Mouse (Mus musculus): Measurements from ENCODE around the gene Kcnh5. TPM values are rescaled to one million over a fixed set of nuclear protein-coding genes. Genes with fewer than 3 reads are reported as not detected.
A peak's percentile ranks its signal among the peaks of the same experiment; 100 is the strongest.

Kcnh5 gene
- total RNA-seq (2021): not detected

DNA sequence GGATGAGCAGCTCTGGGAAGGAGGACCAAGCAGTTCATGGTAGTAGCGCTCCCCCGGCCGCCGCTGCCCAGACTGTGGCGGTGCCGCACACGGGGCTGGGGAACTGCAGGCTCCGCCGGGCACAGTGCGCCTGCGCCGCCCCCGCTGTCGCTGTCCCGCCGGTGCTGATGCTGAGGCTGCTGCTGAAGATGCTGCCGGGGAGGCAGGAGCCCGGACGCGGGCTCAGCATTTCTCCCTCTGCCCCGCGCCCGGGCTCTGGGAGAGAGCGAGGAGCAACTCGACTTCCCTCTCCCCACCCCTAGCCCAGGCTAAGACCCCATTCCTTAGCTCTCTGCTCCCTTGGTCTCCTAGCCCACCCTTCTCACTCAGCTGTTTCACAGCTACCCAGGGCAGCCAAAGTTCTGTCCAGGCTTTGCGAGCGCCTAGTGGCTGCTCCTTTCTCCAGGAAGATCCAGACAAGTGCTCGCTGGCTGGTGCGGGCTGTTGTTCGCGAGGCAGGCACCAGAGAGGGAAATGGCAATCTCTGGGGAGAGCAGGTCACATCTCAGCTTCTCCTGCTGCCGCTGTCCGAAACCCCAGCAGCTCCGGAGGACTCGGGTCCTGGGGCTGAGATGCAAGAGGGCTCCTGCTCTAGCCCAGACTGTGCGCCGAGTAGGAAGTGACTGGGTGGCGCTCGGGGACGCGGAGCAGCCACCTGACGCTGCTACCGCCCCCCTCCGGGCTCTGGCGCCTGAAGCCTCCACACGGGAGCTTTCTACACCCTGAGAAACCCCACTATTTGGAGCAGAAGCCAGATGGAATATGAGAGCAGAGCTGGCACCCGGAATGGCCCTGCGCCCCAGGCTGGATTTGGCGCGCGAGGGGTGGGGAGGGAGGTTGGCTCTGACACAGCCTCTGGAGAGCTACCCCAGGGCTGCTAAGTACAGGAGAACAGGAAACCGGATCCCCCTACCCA, at the start of gene Kcnh5:
TSS of gene Kcnh5 (minus strand) at position 642 of the 955 bp plus-strand sequence.
- DNase-seq (ENCODE audit: low spot score): no peak

DNA sequence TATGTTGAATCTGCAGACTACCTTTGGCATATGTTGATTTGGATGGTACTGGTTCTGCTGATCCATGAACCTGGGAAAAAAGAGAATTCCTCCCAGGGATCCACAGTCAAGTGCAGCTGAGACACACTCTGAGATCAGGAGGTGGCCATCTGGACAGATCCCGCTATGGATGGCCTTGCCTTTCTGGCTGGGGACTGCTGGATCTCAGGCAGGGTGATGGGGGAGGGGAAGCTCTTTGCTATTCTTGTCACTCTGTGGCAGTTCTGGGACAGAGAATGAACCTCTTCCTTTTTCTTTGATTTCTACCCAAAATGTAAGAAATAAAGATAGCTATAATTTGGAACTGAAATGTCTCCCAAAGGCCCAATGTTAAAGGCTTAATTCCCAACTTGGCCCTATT, 46.8 kb upstream of the Kcnh5 start:
- DNase-seq (ENCODE audit: low spot score): no peak
- intact Hi-C loops (cut with DNase I): no loop called here

More for the DNA sequence above, at the start of gene Kcnh5:
- intact Hi-C loops (cut with DNase I): no loop called here

DNA sequence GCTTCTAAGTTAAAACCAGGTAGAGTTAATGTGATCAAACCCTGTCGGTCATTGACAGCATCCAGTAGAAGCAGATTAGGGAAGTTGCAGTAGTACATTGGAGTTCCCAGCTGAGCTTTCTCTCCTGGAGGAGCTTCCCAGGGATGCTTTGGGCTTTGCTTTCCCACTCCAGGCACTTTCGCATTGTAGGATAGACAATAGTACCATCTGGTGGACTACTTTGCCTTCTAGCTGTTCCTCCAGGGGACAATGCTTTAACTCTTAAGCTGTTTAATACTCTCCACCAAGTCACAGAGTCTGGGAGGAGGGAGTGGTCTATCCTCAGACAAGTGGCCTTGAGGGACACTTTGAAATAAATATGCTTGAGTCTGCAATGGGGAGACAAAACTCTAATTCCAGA, 12.3 kb upstream of the Kcnh5 start:
- intact Hi-C loops (cut with DNase I): no loop called here
- no peak for DNase-seq (ENCODE audit: low spot score)

DNA sequence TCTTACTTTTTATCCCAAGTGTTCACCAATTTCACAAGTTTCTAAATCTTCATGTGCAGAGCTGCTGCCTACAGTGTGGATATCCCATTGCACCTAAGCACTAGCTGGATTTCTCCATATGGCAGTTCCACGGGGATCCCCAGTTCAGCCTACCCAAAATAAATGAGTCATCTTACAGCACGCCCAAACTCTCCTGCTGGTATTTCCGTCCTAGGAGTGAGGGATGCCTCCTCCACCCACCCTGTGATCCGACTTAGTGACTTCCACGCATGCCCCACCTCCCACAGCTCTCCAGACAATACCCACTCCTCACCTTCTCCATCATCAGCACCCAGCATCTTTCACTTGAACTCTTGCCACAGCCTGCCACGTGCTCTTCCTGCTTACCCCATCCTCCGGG, 5.5 kb upstream of the Kcnh5 start:
- DNase-seq (ENCODE audit: low spot score): no peak
- intact Hi-C loops (cut with DNase I): no loop called here

DNA sequence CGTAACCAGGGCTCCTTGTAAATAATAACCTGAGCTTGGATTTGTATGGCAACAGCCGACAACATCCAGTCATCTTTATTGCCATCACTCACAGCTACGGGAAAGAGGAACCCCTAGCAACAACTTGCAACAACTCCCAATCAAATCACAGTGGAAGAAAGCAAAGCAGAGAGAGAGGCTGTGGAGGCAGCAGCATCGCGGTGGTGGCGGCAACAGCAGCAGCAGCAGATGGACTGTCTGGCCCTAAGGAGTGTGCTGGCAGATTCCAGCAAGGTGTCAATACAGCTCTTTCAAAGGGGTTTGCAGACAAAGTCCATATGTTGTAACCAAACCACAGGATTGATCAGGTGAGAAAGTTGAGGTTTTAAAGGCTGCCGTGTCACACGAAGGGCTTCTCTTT, 2.4 kb upstream of the Kcnh5 start:
- intact Hi-C loops (cut with DNase I): no loop called here
- DNase-seq (ENCODE audit: low spot score): no peak

DNA sequence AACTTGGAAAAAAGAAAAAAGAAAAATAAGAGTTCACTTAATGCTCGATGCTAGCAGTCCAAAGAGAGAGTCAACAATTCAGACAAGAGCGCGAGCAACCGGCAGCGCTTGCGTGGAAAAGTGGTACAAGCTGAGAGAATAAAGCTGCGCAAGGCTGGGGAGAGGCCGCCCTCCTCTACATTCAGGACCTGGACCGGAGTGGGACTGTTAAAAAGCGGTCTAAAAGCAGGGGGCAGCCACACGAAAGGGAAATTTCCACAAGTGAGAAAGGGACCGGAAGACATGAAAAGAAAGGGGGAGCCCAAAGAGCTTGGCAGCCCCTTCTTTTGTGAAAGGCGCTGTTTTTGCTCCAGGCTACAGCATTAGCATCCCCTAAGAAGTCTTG, 506 bp upstream of the Kcnh5 start:
- intact Hi-C loops (cut with DNase I): no loop called here
- no peak for DNase-seq (ENCODE audit: low spot score)

DNA sequence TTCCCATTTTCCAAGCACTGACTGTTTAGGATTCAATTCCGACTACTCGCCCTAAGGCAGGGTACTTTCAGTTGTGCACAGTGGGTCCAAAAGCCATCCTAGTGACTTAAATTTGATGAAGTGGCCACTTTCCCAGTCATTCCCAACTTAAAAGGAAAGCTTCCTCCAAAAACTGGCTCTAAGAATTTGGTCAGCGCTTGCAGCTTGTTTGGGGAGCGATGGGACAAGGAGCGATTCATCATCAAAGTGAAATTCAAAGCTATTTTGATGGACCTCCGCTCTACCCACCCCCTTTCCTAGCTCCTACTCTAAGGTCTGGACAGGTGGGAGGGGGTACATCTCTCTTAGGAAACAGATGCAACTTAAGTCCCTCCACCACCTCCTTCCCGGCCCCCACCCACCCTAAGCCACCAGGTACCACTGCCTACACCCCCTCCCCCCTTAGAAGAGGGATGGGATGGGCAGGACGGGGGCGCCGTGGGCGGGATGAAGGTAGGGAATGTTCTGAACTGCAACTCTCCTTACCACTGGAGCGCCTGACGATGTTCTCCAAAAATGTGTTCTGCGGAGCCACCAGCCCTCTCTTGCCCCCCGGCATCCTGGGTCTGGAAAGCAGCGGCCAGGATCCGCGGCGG, 1.1 kb downstream of the Kcnh5 start:
- intact Hi-C loops (cut with DNase I): no loop called here
- no peak for DNase-seq (ENCODE audit: low spot score)

DNA sequence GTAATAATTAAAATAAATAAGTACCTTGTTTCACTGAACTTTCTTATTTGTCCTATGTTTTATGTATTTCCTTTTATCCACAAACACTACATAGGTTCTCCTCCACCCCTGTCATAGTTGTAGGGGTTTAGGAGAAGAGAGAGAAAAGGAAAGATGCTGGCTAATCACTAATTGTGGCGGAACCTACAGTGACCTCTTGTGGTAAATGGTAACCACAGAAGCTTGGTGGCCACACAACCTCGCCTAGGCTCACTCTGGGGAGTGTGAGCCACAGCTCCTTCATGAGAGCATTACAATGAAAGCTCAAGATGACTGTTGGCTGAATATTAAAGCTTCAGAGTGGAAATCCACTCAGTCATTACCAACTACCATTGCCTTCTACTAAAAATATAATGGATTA, 6.2 kb downstream of the Kcnh5 start:
- intact Hi-C loops (cut with DNase I): loop anchor here (5.0 kb wide), 1 partner anchor 849 kb away; no protein-coding TSS in a partner anchor
- no peak for DNase-seq (ENCODE audit: low spot score)

DNA sequence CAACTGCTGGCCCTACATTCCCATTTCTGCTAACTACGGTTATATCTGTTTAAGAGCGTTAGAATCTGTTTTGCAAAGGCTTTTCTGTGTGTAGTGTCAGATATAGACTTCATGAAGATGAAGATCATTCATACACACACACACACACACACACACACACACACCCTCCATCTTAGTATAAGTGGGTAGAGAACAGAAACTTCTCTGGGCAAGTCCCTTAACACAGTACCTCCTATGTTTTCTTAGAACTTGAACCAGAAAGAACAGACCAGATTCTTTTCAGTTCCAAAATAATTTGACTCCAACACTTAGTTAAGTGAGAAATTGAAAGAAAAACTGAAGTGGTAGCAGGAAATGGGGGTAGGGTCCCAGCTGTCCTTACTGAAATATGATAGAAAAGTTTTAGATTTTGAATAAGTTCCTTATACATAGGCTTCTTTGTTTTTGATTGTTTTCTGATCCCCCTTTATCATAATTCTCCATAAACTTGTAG, 24.0 kb downstream of the Kcnh5 start:
- intact Hi-C loops (cut with DNase I): no loop called here

DNA sequence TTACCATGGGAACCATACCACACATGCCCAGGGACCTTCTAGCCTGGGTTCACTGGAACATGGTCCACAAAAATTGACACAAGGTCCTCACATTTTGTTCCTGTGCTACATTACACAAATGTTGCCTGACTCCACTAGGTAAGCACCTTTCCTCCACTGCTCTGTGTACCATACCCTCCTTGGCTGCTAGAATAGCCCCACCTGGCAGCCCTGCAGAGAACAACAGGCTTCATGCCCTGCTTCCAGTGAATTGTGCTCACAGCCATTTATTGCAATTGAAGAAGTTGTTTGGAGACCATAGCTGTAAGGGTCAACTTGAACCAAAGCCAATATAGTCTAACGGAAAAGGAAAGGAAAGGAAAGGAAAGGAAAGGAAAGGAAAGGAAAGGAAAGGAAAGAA, 37.3 kb downstream of the Kcnh5 start:
- no peak for DNase-seq (ENCODE audit: low spot score)
- intact Hi-C loops (cut with DNase I): no loop called here

More for the DNA sequence above, 24.0 kb downstream of the Kcnh5 start:
- no peak for DNase-seq (ENCODE audit: low spot score)

DNA sequence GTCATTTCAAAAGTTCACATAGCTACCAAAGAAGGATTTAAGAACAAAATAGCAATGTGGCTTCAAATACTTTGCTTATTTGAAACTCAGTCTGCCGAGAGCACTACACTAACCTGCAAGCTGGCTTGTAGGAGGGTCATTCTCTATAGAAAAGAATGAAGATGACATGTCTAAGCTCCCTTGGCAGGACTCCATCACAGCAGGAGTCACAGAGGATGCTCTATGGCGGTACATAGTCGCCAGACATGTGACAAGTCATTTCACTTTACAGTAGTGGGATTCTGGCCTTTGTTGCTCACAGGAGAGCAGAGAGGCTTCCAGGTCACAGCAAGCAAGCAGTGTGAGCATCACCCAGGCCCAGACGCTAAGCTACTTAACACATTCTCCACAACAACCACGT, 85.2 kb downstream of the Kcnh5 start:
- no peak for DNase-seq (ENCODE audit: low spot score)
- intact Hi-C loops (cut with DNase I): no loop called here

DNA sequence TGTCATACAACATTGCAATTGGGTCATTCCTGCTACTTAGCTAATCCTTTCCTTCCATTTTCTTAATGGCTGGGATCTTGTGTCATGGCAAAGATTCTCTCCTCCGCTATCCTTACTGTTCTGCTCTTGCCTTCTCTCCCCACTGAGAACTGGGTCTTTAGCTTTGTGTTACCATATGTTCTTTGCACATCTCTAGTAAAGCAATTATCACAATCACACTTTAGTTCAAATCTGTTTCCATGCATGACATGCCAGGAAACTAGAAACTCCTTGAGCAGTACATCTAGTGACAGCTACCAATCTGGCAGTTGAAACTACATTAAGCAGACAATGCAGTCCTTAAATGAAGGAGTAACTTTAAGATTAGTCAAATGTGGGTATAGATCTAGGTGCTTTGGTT, 86.2 kb downstream of the Kcnh5 start:
- DNase-seq (ENCODE audit: low spot score): no peak
- intact Hi-C loops (cut with DNase I): no loop called here

DNA sequence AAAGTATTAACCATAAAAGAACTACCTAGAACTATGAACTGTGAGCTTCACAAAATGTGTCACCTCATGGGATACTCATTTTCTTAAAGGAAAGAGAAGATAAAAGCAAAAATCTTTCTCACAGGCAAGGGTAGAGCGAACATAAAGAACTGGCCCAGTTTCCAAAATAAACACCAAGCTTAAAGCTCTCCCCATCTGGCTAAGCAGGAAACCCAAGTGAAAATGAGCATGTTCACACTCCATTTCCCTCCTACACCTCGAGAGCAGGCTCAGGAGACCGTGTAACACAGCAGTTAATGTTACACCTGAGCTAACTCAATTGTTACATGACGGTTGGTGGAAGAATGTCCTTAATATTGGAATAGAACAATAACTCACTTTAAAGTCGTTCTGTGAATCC, 100.0 kb downstream of the Kcnh5 start:
- DNase-seq (ENCODE audit: low spot score): no peak
- intact Hi-C loops (cut with DNase I): no loop called here

DNA sequence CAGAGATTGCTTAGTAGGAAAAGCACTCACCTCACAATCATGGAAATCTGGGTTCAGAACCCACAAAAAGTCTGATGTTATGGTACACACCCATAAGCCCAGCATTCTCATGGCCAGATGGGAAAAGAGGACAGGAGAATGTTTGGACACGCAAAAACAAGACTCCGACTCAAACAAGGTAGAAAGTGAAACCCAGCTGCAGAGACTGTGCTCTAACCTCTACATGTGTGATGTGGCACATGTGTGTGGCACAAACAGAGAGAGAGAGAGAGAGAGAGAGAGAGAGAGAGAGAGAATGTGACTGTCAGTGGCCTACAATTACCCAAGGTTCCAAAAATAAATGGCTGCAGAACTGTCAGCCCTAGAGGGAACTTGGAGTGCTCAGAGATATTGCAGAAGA, 106.1 kb downstream of the Kcnh5 start:
- intact Hi-C loops (cut with DNase I): no loop called here

DNA sequence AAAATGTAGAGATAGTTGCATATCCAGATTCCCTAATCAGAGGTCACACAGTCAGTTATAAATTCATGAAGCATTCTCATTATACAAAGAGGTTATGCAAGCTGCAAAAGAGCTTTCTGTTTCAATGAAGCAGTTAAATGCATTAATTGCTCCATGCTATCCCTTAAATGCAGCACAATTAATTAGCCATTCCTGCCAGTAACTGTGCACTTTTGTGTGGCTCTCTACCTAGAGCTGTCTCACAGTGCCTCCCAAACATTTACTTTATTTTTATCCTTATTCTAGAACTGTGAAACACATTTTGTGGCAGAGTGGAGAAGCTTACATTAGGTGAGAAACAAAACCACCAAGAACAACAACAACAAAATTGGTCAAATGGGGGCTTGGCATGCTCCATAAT, 114.6 kb downstream of the Kcnh5 start:
- DNase-seq (ENCODE audit: low spot score): no peak
- intact Hi-C loops (cut with DNase I): no loop called here

More for the DNA sequence above, 106.1 kb downstream of the Kcnh5 start:
- no peak for DNase-seq (ENCODE audit: low spot score)

DNA sequence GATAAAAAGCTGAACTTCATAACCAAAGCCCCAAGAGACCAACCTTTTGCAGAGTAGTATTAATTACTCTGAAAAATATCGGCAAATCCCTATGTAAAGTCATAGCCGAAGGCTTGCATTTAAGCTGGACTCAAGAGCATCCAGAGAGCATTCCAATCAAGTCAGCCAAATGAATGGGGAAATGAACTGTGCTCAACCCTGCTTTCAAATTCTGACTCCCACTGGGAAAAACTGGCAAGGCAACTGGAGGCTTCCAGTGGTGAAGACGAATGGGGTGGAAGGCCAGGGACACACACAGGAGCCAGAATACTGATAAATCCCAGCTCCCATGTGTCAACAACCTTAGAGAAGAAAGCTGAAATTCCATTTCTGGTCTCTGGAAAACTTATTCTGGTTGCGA, 115.4 kb downstream of the Kcnh5 start:
- intact Hi-C loops (cut with DNase I): no loop called here
- peak; percentile 6 for DNase-seq (ENCODE audit: low spot score)

DNA sequence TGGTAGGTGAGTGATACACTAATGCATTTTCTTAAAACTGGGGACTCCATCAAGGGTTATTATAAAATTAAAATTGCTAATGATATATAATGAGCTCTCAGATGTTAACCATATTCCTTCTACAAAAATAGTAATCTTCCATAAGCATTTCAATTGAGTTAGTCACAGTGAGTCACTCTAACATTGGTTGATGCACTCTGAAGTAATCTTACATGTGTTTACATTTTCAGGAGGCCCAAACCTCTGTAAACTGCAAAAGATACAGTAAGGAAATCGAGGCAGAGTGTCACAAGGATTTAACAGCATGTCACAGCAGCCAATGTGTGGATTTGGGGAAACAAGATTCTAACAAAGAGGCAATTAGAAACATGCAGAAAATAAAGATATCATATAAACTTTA, 123.4 kb downstream of the Kcnh5 start:
- DNase-seq (ENCODE audit: low spot score): no peak
- intact Hi-C loops (cut with DNase I): no loop called here

DNA sequence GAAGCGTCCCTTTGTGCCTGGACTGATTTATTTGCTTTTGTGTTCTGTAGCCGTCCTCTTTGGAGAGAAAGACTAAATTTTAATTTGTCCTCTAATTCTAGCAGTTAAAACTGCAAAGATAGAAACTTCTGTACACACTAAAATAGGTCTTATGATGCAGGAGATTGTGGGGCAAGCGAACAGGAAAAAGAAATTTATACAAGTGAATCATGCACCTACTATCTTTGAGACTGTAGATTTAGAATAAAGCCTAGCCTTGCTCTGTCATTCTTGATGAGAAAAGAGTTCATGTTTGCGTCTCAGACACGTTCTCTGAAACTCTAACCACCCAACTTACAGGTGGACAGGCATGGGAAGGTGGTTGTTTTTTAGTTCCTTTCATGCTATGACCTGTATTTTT, 140.4 kb downstream of the Kcnh5 start:
- intact Hi-C loops (cut with DNase I): no loop called here
- no peak for DNase-seq (ENCODE audit: low spot score)

DNA sequence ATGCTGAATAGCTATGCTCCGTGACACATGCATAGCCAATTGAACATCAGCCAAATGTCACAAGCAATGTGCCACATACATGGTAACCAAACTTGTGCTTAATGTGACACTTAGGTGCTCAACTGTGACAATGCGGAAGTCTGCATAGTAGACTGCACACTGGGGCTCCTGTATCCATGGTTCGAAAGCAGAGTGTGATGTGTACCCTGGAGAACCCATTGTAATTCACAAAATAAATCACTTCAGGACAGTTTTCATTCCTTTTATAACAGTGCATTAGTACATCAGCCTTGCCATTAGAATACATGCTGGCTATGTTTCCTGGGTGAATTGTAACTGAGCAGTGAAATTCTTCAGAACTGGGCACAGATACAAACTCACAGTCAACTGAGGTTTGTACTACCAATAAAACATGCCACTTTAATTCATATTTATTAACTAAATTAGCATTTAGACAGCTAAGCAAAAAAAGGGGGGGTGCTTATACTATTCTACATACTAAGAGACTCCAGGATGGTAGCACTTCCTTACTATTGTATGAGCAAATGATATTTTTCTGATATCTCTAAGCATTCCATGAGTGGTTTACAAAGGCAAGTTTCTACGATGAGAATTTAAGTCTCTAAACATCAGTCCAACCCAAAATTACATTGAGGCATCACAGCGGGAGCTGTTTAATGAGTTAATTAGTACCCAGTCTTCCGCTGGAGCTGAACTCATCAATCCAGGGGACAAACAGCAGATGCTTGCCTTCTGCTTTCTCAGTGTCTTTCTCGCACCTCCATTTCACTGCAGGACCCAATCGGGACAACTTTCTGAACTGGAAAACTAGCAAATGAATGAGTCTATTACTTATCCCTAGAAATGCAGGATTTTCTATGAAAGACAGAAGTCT, 144.9 kb downstream of the Kcnh5 start:
- intact Hi-C loops (cut with DNase I): no loop called here
- no peak for DNase-seq (ENCODE audit: low spot score)

DNA sequence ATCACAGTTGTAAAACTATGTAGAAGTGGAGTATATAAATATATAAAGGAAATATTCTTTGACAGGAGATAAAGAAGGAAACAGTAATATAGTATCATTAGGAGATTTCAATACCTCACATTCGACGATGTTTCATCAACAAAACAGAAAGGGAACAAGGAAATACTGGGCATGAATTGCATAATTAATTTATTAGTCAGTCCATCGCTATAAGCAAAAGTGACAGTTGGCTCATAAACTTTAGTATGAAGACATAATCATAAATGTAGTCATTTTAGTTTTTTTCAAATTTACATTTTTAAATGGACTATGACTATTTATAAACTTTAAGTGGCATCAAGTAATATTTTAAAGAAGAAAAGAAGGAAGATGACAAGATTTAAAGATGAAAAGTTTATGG, 205.9 kb downstream of the Kcnh5 start:
- intact Hi-C loops (cut with DNase I): no loop called here
- DNase-seq (ENCODE audit: low spot score): no peak

Data from heart, postnatal 25 days (tissue).